Mouse (Mus musculus): ENCODE data around the gene Tspan33.
"Not testable (repeated sequence)": the region's sequence is repeated elsewhere in the genome, so short reads cannot be mapped to it uniquely, and the experiment has no call there.

Gene Tspan33

DNA sequence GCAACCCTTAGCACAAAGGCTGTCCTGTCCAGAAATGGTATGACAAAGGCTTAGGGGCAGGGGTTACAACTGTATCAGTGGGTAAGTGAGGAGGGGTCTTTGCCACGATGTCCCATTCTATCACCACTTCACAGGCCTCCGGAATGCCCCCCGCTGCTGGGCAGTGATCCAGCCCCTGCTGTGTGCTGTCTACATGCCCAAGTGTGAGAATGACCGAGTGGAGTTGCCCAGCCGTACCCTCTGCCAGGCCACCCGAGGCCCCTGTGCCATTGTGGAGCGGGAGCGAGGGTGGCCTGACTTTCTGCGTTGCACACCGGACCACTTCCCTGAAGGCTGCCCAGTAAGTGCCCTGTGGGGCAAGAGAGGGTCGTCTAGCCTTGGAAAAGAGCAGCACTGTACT lies 59.3 kb downstream of the Tspan33 start:
- DNase-seq (ENCODE audit: low spot score in 2 of 2), result no peak

DNA sequence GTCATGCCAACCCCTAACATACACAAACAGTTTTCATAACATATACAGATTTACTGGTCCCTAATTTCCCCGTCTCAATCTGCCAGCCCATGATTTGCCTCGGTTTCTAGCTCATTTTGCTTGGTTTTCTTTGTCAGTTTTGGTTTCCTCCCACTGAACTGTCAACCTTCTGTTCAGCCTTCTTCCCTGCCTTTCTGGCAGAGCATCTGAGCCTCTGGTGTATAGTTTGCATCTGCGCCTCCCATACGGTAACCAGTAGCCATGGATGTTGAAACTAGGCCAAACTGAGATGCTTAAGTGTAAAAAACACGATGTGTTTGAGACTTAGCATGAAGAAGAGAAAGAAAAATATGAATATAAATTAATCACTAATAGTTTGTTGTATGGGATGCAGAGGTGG lies 62.0 kb downstream of the Tspan33 start:
- DNase-seq (ENCODE audit: low spot score in 2 of 2), result peak in 1 of 2 experiments; percentile 55

- DNase-seq (ENCODE audit: low spot score in 2 of 2), result no peak
Observed at GRCm38 (mm10) chr6:29756476-29756875, 62.5 kb downstream of the Tspan33 start.

DNA sequence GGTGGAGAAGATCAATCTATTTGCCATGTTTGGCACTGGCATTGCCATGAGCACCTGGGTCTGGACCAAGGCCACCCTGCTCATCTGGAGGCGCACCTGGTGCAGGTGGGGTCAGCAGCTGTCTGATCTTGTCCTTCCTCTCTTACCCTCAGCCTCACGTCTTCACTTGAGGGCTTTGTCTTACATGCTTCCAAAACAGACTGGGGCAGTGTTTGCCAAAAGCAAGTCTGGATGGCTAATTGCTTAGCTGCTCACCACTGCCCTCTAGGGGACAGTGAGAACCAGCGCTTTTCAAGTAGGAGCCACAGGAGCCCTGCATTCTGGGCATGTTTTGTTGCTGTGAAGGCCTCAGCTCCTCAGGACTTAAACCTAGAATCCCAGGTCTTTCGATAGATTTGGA lies 64.4 kb downstream of the Tspan33 start:
- peak in 1 of 2 experiments; percentile 72 for DNase-seq (ENCODE audit: low spot score in 2 of 2)

GRCm38 (mm10) chr6:29759012-29759679 lies 65.1 kb downstream of the Tspan33 start:
- no peak for DNase-seq (ENCODE audit: low spot score in 2 of 2)

- DNase-seq (ENCODE audit: low spot score in 2 of 2), result not testable (repeated sequence)
Observed at GRCm38 (mm10) chr6:29760397-29760796, 66.4 kb downstream of the Tspan33 start.

GRCm38 (mm10) chr6:29761282-29761681 lies 67.3 kb downstream of the Tspan33 start:
- no peak for DNase-seq (ENCODE audit: low spot score in 2 of 2)

- DNase-seq (ENCODE audit: low spot score in 2 of 2), result no peak
Observed at GRCm38 (mm10) chr6:29762524-29762923, 68.5 kb downstream of the Tspan33 start.

GRCm38 (mm10) chr6:29766874-29767273 lies 72.9 kb downstream of the Tspan33 start:
- DNase-seq (ENCODE audit: low spot score in 2 of 2), result no peak

Data from left cerebral cortex, adult 9 months (tissue).